27 mouse cellular contexts compared by ENCODE assay signal in genomic region chr3:37283234-37283633, GRCm38 (mm10). TPM values are rescaled to one million over a fixed set of nuclear protein-coding genes. Genes with fewer than 3 reads are reported as not detected.
"Had no signal": no experiment of that assay in that cellular context is flagged by ENCODE, and none has a peak within 500 bp of the region (broad histone marks: within the 10 kb centered on the region; RNA-seq: fewer than 3 reads in every experiment).

No protein-coding gene starts in this region.

- H3K4me2 ChIP-seq: intestine, embryonic 15.5 days; kidney, embryonic 15.5 days; limb, embryonic 12.5 days; limb, embryonic 15.5 days; midbrain, embryonic 13.5 days; stomach, embryonic 15.5 days had no signal

- H3K9me3 ChIP-seq: intestine, embryonic 15.5 days; kidney, embryonic 15.5 days; limb, embryonic 12.5 days; limb, embryonic 15.5 days; midbrain, embryonic 10.5 days; midbrain, embryonic 13.5 days; stomach, embryonic 15.5 days had no signal

- ATAC-seq: intestine, embryonic 15.5 days; midbrain, embryonic 13.5 days; midbrain, embryonic 16.5 days had no signal

- DNase-seq: kidney, adult 11 months; kidney, adult 8-10 months; kidney, postnatal 10 days; kidney, postnatal 36 days; layer of hippocampus, postnatal 36 days; left cerebral cortex, postnatal 4 days; lung, adult 2 months; right cerebral cortex, adult 18-20 months; right cerebral cortex, postnatal 25 days; spleen, adult 18-20 months; thymus, postnatal 25 days had no signal

- H3K27ac ChIP-seq: intestine, embryonic 15.5 days; kidney, embryonic 15.5 days; left cerebral cortex, adult 2 months; limb, embryonic 12.5 days; limb, embryonic 15.5 days; macrophage; midbrain, embryonic 10.5 days; midbrain, embryonic 13.5 days; stomach, embryonic 15.5 days had no signal

- H3K4me3 ChIP-seq: intestine, embryonic 15.5 days; kidney, embryonic 15.5 days; left cerebral cortex, adult 2 months; limb, embryonic 12.5 days; limb, embryonic 15.5 days; midbrain, embryonic 10.5 days; midbrain, embryonic 13.5 days; myocyte; stomach, embryonic 15.5 days had no signal

- H3K9ac ChIP-seq: intestine, embryonic 15.5 days; kidney, embryonic 15.5 days; limb, embryonic 12.5 days; limb, embryonic 15.5 days; midbrain, embryonic 13.5 days; stomach, embryonic 15.5 days had no signal

- H3K36me3 ChIP-seq: intestine, embryonic 15.5 days; kidney, embryonic 15.5 days; limb, embryonic 12.5 days; limb, embryonic 15.5 days; midbrain, embryonic 10.5 days; midbrain, embryonic 13.5 days; stomach, embryonic 15.5 days had no signal

- H3K27me3 ChIP-seq: intestine, embryonic 15.5 days; kidney, embryonic 15.5 days; limb, embryonic 12.5 days; limb, embryonic 15.5 days; midbrain, embryonic 13.5 days; stomach, embryonic 15.5 days had no signal

- H3K4me1 ChIP-seq: intestine, embryonic 15.5 days; kidney, embryonic 15.5 days; limb, embryonic 12.5 days; limb, embryonic 15.5 days; midbrain, embryonic 10.5 days; midbrain, embryonic 13.5 days; stomach, embryonic 15.5 days had no signal

RNA-seq across cellular contexts. Expression of gene Cetn4, which starts 29.3 kb away (rescaled TPM):
- total RNA-seq: monocyte, adult 5-6 weeks had no signal

RNA-seq across cellular contexts. Expression of gene Il21, which starts 50.8 kb away (rescaled TPM):
- total RNA-seq: layer of hippocampus, postnatal 36 days; left cerebral cortex, postnatal 4 days; megakaryocyte, adult 5-6 weeks; monocyte, adult 5-6 weeks had no signal
- polyA plus RNA-seq: intestine, embryonic 15.5 days; kidney, embryonic 15.5 days; limb, embryonic 12.5 days; limb, embryonic 15.5 days; lung, adult 2 months; lung, embryonic 16.5 days; macrophage; midbrain, embryonic 10.5 days; midbrain, embryonic 16.5 days; myocyte; neural tube, embryonic 11.5 days; neural tube, embryonic 14.5 days; stomach, embryonic 15.5 days had no signal
